Mouse (Mus musculus) liver, postnatal 0 days (tissue): ENCODE data around the gene Nav1. TPM values are rescaled to one million over a fixed set of nuclear protein-coding genes. Genes with fewer than 3 reads are reported as not detected.
A peak's percentile ranks its signal among the peaks of the same experiment; 100 is the strongest.

Experiments used
- ATAC-seq: fragments of 200-750 bp; cut with Nextera tagmentation; 2 replicates; pipeline ENCODE4 v1.8.0; 2017; ENCODE audit warnings: mild to moderate bottlenecking, moderate library complexity
- DNase-seq: peaks from one replicate; pipeline ENCODE4 v3.0.0-alpha.2; 2016
- H3K27ac ChIP-seq: fragments of 300-500 bp; sonication (generic); 2 replicates; pipeline ENCODE4 v1.5.1; 2014; ENCODE audit warnings: antibody characterized with exemption, moderate library complexity, mild to moderate bottlenecking, low read depth
- H3K27me3 ChIP-seq: fragments of 300-500 bp; sonication (generic); 2 replicates; pipeline ENCODE4 v1.6.1; 2014; ENCODE audit warnings: low read length, control low read depth, mixed read lengths; ENCODE audit not compliant: insufficient read depth
- H3K36me3 ChIP-seq: fragments of 300-500 bp; sonication (generic); replicated peaks from 2 replicates; pipeline ENCODE4 v1.6.1; 2014; ENCODE audit warnings: mild to moderate bottlenecking, control low read depth, low read length, moderate library complexity, mixed read lengths; ENCODE audit not compliant: insufficient read depth
- H3K4me1 ChIP-seq: fragments of 300-500 bp; sonication (generic); 2 replicates; pipeline ENCODE4 v1.6.1; 2014; ENCODE audit warnings: antibody characterized with exemption, mild to moderate bottlenecking, control low read depth; ENCODE audit not compliant: insufficient read depth
- H3K4me2 ChIP-seq: fragments of 300-500 bp; sonication (generic); 2 replicates; pipeline ENCODE4 v1.6.1; 2014; ENCODE audit warnings: low read depth, mild to moderate bottlenecking, low read length, moderate library complexity, mixed read lengths
- H3K4me3 ChIP-seq: fragments of 300-500 bp; sonication (generic); 2 replicates; pipeline ENCODE4 v1.5.1; 2014; ENCODE audit warnings: low read depth, low read length
- H3K9ac ChIP-seq: fragments of 300-500 bp; sonication (generic); replicated peaks from 2 replicates; pipeline ENCODE4 v1.6.1; 2014; ENCODE audit warnings: mild to moderate bottlenecking, moderate library complexity
- H3K9me3 ChIP-seq: fragments of 300-500 bp; sonication (generic); 2 replicates; pipeline ENCODE4 v1.6.1; 2016; ENCODE audit warnings: mild to moderate bottlenecking, control low read depth, low read length, mixed read lengths
- CTCF ChIP-seq: sonication (generic); IDR thresholded peaks from 2 replicates; pipeline ENCODE4 v1.5.1; 2016; ENCODE audit warnings: antibody characterized with exemption, low read depth
- EP300 ChIP-seq: IDR thresholded peaks from 2 replicates; pipeline ENCODE4 v1.6.1; 2016; ENCODE audit warnings: antibody characterized with exemption, low read depth, mild to moderate bottlenecking
- WGBS: fragments of 180-500 bp; shearing (Covaris S2); extraction: QIAGEN DNeasy Blood & Tissue Kit; methylation state at CpG from one replicate; pipeline ENCODE4 v1.1.7; 2014; ENCODE audit not compliant: insufficient replicate concordance; 5-methylcytosine and 5-hydroxymethylcytosine counted together
- polyA plus RNA-seq: library from polyadenylated mRNA; unstranded; fragments of >200 nt; fragmentation: Nextera tagmentation; extraction: Ambion mirVana; gene quantifications from 2 replicates; pipeline ENCODE4 v1.2.1, GENCODE M21; 2015

Gene Nav1
- polyA plus RNA-seq, 1 experiment from 2014 or later: 0.94 TPM

DNA sequence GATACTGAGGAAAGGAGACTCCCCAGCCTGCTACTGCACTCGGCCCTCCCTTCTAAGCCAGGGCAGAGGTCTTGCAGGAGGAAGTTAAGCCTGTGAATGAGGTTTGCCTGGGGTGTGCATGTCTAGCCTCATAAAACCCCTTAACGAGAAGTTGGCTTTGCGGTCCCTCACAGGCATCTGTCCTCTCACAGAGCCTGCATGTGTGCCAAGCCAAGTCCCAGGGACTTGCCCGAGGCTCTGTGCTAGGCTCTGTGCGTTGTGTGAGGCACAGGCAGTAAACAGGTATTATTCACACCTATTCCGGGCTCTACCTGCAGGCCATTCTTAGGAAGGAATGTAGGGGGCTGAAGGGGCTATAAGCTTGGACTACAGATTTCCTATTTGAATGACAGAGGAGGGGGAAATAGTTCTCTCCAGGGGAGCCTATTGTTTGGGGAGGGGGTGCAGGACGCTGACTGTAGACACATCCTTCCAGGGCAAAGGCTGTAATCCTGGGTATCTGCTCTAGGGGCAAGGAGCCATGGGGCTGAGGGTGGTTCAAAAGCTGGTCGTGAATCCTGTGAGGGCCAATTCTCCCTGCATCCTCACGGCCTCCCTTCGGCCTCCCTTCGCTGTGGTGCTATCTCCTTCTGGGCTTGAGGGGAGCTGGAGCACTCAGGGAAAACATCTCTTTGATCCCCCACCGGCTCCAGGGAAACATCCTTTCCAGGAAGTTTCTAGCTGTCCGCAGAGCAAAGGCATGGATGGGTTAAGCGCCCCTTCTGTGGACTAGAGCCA is 99.3 kb downstream of the Nav1 start:
- Histone ChIP-seq H3K4me1 (peaks cover 16% of the 10 kb centered on the region; the same call in 1 of the 2 replicates), H3K4me3 (no peak overlapping the region), H3K36me3 (no peaks in the 10 kb centered on the region), H3K27me3 (0 out of 2 replicates have a peak, but pooled peaks cover 6% of the 10 kb centered on the region), H3K4me2 (no peak overlapping the region), H3K9me3 (no peaks in the 10 kb centered on the region), H3K9ac (no peak overlapping the region), H3K27ac (no peak overlapping the region)
- ATAC-seq: no peak
- no peak for DNase-seq
- 59% methylated on average over 14 of the region's 14 CpGs for WGBS
- TF ChIP-seq CTCF (no peak), EP300 (no peak)

DNA sequence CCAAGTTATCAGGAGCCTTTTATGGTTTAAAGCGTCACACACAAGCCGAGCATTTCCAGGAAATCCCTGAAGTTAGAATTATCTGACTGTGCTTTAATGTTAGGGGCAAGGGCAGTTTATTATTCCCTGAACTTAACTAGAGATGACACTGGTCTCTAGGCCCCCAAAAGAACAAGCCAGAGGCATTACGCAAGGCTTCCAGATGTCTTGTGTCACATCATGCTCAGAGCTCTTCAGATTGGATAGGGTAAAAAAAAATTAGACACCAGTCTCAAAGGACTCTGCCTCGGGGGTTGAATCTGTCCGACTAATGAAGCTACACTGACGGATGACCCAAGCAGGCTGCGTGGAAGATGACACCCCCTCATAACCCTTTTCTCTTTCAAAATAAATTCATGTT is 101.6 kb downstream of the Nav1 start:
- no peak overlapping the region for H3K4me2 ChIP-seq
- TF ChIP-seq CTCF: no peak
- TF ChIP-seq EP300: no peak
- H3K9ac ChIP-seq: no peak overlapping the region
- no peak for DNase-seq
- peaks cover 7% of the 10 kb centered on the region; the same call in 1 of the 2 replicates for H3K4me1 ChIP-seq
- no peaks in the 10 kb centered on the region for H3K36me3 ChIP-seq
- H3K27ac ChIP-seq: no peak overlapping the region
- no peak overlapping the region for H3K4me3 ChIP-seq
- H3K9me3 ChIP-seq: no peaks in the 10 kb centered on the region
- H3K27me3 ChIP-seq: 0 out of 2 replicates have a peak, but pooled peaks cover 6% of the 10 kb centered on the region
- 73% methylated on average over 7 of the region's 7 CpGs for WGBS
- ATAC-seq: no peak

DNA sequence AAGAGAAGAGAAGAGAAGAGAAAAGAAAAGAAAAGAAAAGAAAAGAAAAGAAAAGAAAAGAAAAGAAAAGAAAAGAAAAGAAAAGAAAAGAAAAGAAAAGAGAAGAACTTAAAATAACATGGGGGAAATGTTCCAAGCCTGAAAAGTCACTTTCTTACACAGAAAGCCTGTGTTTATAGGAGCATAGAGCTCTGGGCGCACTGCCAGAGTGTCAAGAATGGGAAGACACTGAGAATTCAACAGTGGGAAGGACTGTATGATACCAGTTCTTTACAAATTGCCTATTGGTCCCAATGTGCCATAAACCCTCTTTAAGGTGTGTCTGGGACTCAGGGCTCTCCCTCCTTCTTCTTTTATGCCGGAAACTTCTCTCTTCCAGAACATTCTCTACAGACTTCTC is 103.7 kb downstream of the Nav1 start:
- WGBS: 83% methylated on average over 2 of the region's 2 CpGs
- Histone ChIP-seq H3K4me2 (no peak overlapping the region), H3K9me3 (no peaks in the 10 kb centered on the region), H3K4me1 (no peaks in the 10 kb centered on the region), H3K27me3 (no peaks in the 10 kb centered on the region), H3K27ac (no peak overlapping the region), H3K36me3 (no peaks in the 10 kb centered on the region), H3K9ac (no peak overlapping the region), H3K4me3 (no peak overlapping the region)
- ATAC-seq (no peak), DNase-seq (no peak)
- TF ChIP-seq EP300: no peak
- no peak for TF ChIP-seq CTCF

DNA sequence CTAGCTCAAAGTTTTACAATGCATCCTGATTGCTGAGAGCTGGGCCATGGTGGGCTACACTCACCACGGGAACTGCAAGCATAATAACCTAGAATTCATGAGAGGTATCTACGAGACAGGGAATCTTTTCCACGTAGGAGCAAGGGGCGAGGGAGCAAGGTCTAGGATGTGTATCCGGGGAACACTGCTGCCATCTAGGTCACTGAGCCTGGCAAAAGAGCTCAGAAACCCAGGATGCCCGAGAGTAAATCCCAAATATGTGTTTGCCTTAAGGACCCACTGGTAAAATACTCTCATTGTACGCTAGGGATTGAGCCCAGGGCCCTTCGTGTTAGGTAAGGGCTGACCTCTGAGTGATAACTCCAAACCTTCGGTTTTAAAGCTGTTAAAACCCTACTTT is 104.3 kb downstream of the Nav1 start:
- Histone ChIP-seq H3K4me3 (no peak overlapping the region), H3K9me3 (no peaks in the 10 kb centered on the region), H3K27me3 (no peaks in the 10 kb centered on the region), H3K9ac (no peak overlapping the region), H3K4me2 (no peak overlapping the region), H3K4me1 (no peaks in the 10 kb centered on the region), H3K27ac (no peak overlapping the region), H3K36me3 (no peaks in the 10 kb centered on the region)
- DNase-seq: no peak
- no peak for TF ChIP-seq EP300
- TF ChIP-seq CTCF: no peak
- ATAC-seq: no peak
- 76% methylated on average over 9 of the region's 9 CpGs for WGBS

DNA sequence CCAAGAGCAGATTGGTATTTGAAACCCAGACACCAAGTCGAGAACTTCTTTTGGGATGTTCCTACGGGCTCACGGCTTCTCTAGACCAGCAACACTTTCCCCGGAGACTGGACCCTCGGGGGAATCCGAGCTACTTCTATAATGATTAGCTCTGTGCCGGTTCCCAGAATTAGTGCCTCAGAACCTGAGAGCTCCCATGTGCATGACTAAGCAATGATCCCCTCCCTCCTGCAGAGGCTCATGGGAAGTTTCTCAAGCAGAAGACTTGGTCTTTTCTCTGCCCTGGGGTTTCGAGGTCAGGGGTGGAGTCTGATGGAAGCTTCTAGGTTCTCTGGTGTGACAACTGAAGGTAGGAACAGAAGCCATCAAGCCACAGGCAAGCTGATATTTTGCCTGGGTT is 105.0 kb downstream of the Nav1 start:
- Histone ChIP-seq H3K4me2 (no peak overlapping the region), H3K9ac (no peak overlapping the region), H3K27me3 (no peaks in the 10 kb centered on the region), H3K36me3 (no peaks in the 10 kb centered on the region), H3K27ac (no peak overlapping the region), H3K4me3 (no peak overlapping the region), H3K9me3 (no peaks in the 10 kb centered on the region), H3K4me1 (no peaks in the 10 kb centered on the region)
- ATAC-seq: no peak
- no peak for DNase-seq
- TF ChIP-seq CTCF: no peak
- WGBS: 72% methylated on average over 8 of the region's 8 CpGs

DNA sequence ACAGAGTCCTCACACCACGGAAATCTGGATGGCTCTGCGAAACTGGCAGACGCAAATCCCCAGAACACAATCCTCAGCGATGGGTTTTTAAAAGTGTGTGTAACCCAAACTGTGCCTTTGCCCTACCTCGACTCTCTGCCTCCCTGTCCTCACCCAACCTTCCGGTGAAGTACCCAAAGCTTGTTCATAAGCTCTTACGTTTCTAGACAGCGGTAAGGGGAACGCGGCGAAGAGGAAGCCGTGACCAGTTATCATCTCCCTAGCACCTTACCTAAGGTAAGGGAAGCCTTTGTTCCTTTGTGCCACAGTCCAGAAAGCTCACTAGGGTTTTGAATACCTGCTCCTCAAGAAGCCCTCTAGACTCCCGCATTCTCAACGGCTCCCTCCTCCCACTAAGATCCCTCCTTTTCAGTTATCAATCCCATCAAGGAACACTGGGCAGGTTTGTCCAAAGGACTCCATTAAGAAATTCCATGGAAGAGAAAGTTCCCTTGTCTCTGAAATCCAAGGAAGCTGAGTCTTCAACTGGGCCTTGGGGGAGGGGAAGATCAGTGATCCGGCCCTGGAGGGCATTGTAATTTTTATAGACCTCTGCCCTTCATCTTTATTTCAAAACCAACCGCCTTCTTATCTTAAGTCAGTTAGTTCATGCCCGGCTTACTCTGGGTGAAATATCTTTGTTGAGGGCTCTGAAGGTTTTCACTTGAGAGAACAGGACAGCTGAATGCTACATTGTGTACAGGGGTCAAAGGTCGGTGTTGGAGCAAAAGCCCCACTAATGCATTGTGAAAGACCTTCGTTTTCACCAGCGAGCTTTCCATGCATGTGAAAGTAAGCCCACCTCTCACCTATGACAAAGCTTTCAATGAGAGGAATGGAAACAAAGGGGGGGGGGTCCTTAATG is 108.4 kb downstream of the Nav1 start:
- Histone ChIP-seq H3K9me3 (no peaks in the 10 kb centered on the region), H3K9ac (no peak overlapping the region), H3K4me1 (no peaks in the 10 kb centered on the region), H3K4me3 (no peak overlapping the region), H3K36me3 (no peaks in the 10 kb centered on the region), H3K4me2 (0 out of 2 replicates have a peak overlapping the region, but pooled peaks have one; percentile 13), H3K27ac (no peak overlapping the region), H3K27me3 (no peaks in the 10 kb centered on the region)
- WGBS: 77% methylated on average over 20 of the region's 20 CpGs
- TF ChIP-seq CTCF (no peak), EP300 (no peak)
- DNase-seq (no peak), ATAC-seq (peak; percentile 43; the same call in 1 of the 2 replicates)
